Mouse (Mus musculus) lung, postnatal 10 days (tissue): Measurements from ENCODE around the gene Tepsin.

ENCODE experiments used
- DNase-seq: peaks from one replicate; pipeline ENCODE4 v3.0.0; 2021

Gene Tepsin

DNA sequence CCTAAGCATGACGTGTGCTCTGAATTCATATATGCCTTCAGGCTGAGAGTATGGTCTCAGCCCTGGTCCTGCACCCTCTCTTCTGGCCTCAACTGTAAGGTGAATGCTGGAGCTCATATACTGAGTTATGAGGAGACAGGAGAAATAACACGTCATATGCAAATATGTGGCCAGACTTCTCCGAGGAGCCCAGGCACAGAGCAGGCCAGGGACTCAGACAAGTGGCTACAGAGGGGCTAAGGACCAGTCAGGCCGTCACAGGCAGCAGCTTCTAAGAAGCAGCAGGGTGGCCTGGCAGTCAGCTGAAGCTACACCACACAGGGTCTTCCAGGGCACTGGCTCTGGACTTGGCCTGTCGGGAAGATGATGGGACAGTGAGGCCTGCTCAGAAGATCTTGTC is 35.2 kb downstream of the Tepsin start:
- DNase-seq, result no peak

- DNase-seq, result no peak
Observed at GRCm38 (mm10) chr11:120060634-120061033, 37.9 kb downstream of the Tepsin start.

GRCm38 (mm10) chr11:120055953-120056732 is 42.4 kb downstream of the Tepsin start:
- no peak for DNase-seq

- no peak for DNase-seq
Observed at GRCm38 (mm10) chr11:120053846-120054245, 44.7 kb downstream of the Tepsin start.

- DNase-seq, result peak; percentile 60
Observed at GRCm38 (mm10) chr11:120052274-120052673, 46.3 kb downstream of the Tepsin start.

DNA sequence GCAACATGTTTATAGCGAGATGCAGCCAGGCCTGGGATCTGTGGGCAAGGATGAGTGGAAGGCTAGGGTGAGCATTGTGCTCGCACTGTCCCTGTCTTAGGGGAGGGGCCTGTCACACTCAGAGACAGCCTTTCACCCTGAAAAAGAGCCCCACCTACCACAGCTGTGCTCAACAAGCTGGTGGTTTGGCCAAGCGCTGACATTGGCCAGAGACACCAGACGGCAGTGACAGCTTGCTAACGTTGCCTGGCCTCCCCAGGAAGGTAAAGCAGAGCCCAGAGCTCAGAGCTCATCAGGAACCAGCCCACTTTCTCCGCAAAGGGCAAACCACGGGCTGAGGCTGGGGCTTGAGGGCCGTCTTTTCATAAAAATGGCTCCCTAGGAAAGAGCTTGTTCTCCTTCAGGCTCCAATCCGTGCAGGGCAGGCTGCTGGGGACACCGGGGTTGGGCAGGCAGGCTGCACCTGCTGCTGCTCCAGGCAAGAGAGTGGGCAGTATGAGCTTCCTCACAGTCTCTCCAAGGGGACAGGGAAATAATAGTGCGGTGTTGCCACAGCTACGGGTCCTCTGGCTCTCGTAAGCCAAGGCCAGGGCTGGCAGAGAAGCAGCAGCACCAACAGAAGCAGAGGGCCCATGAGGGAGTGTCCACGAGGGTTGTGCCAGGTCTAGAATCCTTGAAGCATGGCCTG is 47.3 kb downstream of the Tepsin start:
- peak; percentile 40 for DNase-seq

GRCm38 (mm10) chr11:120049067-120049466 is 49.5 kb downstream of the Tepsin start:
- DNase-seq, result no peak

DNA sequence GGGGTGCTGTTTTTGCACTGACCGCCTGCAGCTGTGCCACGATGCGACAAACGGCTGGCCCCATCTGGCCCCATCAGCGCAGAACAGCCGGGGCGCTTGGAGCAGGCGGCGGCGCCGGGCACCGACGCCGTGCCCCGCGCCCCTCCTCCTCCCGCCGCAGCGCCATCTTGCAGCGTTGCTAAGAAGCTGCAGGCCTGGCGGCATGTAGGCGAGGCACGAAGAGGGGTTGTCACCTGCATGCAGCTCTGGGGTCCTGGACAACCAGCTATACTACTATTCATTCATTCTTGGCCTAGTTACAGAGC is 50.3 kb downstream of the Tepsin start:
- no peak for DNase-seq

GRCm38 (mm10) chr11:120047531-120048251 is 50.8 kb downstream of the Tepsin start:
- no peak for DNase-seq

- DNase-seq, result no peak
Observed at GRCm38 (mm10) chr11:120046553-120047191, 51.9 kb downstream of the Tepsin start, which contains the start of gene Aatk. TSS of gene Aatk (minus strand) at chr11:120047167.

DNA sequence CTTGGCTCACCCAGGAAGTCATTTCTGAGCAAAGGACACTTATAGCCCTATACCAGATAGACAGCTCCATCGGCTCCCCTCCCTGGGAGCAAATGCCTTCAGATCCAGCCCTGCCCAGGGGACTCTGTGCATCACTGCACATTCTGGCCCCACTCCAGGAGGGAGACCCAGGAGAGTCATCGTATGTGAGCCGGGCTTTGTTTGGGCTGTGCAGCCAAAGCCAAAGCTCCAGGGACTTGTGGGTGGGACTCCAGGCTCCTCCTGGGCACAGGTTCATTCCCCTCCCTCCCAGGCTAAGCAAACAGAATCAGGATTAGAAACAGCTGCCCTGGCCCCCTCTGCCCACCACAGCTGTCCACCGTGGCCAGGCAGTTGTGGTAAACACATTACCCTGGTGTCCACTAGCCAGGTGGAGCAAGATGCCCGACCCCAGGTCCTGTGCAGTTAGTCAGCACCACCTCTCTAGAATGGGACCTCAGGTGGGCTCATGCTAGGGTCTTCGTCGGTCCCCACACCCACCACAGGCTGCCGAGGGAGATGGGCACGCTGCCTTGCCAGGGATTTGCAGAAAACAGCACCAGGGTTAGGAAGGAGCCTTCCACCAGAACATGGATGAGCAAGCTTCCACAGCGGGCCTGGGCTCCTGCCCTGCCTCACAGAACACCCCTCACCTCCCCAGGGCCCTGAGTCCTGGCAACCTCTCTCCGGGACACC is 52.5 kb downstream of the Tepsin start:
- DNase-seq, result no peak

GRCm38 (mm10) chr11:120045341-120045740 is 53.2 kb downstream of the Tepsin start:
- no peak for DNase-seq

DNA sequence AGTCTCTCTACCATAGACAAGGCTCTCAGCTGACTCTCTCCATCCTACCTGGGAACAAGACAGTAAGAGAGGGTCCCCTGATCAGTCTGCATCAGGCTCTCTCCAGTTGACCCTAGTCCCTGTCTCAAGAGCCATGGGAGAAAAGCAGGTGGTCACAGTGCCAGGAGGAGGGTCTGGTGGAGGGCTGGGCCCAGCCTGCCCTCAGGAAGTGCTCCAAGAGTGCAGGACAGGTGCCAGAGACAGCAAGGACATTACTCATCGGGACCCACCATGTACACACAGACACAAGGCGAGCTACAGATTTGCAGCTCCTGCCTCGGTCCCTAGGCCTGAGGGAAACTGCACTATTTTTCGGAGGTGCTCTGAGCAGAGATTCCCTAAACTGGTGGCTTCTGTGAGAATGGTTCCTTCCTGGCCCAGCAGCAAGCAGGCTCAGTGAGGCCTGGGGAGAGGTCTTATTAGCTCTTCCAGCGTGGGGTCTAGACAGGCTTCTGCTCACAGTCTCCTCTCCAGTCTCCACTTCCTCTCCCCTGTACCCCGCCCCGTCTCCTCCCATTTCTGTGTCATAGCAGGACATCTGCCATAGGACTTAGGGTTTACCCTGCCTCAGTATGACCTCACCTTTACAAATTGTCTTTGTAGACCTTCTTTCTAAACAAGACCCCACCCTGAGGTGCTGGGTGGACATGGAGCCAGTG is 56.2 kb downstream of the Tepsin start:
- DNase-seq, result peak; percentile 63

GRCm38 (mm10) chr11:120041191-120042123 is 57.1 kb downstream of the Tepsin start:
- peak; percentile 94 for DNase-seq
